Mouse (Mus musculus) urinary bladder, adult 18-20 months (tissue): ENCODE data around the gene Ccdc167.

ENCODE experiments used
- DNase-seq, 2 experiments: peaks; one replicate each; pipeline ENCODE4 v3.0.0; 2022; ENCODE audit warnings: low spot score in 2 of 2, mixed read lengths in 2 of 2

Gene Ccdc167

GRCm38 (mm10) chr17:29716732-29717445, at the start of gene Ccdc167:
Ccdc167 (minus strand) TSS chr17:29717044.
- peak; percentile 93 to 94 for DNase-seq

DNA sequence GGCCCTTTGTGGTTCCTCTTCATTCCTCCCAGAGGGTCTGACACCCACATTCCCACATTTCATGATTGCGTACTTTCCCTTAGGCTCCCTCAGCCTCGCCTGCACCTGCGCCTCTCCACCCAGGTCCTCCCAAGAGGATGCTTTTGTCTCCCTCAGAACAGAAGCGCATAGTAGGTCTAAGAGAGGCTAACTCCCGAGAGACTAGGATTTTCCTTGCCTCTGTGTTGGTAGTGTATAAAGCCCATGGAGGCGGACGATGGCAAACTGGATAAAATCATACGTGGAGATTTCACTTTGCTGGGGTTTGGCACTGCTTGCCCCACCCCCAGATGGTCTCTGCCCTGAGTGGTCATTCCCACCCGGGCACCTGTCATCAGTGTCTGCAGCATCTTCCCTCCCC, 48.5 kb upstream of the Ccdc167 start:
- DNase-seq: no peak

DNA sequence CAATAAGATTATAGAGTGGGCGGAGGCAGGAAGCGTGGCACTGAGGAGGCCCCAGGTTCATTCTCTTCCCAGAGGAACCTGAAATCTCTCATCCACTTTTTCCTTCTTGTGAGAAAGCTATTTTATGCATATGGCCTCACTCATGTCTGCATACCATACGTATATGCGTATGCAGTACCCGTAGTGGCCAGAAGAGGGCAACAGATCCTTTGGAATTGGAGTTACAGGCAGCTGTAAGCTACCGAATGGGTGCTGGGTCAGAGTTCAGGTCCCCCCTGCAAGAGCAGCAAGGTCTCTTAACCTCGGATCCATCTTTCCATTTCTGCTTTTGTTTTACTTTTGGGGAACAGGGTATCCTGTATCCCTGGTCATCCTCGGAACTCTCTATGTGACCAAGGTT, 45.7 kb upstream of the Ccdc167 start:
- DNase-seq: peak in 1 of 2 experiments; percentile 33

- DNase-seq: no peak
Observed at GRCm38 (mm10) chr17:29761938-29762337, 45.1 kb upstream of the Ccdc167 start.

GRCm38 (mm10) chr17:29760404-29761375, 43.8 kb upstream of the Ccdc167 start:
- no peak for DNase-seq

DNA sequence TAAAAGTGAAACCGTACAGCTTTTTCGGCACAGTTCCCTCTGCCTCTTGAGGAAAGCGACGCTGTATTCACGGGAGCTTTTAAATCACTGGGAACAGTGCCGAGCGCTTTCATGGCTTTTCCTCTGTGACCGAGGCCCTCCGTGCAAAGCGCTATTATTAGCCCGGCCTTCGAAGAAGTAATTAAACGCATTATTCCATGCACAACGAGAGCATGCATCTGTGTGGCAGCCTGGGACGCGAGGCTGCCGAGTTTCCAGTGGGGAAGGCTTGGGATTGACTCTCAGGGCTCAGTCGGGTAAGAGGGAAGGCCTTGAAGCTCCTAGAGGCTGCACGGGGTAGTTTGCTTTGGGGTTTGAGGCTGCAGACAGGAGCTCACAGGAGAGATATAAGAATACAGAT, 43.1 kb upstream of the Ccdc167 start:
- DNase-seq: no peak

DNA sequence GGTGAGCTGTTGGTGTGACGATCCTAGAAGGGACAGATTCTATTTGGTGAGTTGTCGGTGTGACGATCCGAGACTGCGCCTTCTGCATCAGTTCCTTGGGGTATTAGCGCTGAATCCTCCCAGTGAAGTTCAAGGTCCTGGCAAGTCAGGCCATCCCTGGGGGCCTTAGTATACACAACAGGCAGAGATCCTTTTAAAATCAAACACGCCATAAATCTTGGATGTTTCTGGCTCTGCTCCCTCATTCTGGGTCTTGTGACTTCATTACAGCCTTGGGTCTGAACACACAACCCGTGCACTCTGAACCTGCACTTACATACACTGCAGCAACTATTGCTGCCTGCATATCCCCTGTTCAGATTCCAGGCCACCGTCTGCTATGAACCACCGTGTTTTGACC, 39.5 kb upstream of the Ccdc167 start:
- no peak for DNase-seq

- no peak for DNase-seq
Observed at GRCm38 (mm10) chr17:29754510-29754909, 37.7 kb upstream of the Ccdc167 start.

DNA sequence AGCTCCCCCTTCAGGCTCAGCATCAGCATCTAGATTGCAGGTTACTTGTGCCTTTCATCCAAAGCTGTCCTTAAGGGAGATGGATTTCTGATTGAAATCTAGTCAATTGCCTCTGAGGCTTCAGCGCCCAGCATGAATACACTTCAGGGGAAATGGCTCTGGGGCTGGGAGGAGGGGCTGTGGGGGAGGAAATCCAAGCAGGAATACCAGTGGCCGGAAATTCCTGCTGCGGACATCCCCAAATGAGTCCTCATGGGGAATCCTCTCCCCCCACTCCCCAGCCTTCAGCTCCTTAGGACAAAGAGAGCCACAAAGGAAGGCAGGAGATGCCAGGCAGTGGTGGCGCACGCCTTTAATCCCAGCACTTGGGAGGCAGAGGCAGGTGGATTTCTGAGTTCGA, 30.6 kb upstream of the Ccdc167 start:
- DNase-seq: no peak

DNA sequence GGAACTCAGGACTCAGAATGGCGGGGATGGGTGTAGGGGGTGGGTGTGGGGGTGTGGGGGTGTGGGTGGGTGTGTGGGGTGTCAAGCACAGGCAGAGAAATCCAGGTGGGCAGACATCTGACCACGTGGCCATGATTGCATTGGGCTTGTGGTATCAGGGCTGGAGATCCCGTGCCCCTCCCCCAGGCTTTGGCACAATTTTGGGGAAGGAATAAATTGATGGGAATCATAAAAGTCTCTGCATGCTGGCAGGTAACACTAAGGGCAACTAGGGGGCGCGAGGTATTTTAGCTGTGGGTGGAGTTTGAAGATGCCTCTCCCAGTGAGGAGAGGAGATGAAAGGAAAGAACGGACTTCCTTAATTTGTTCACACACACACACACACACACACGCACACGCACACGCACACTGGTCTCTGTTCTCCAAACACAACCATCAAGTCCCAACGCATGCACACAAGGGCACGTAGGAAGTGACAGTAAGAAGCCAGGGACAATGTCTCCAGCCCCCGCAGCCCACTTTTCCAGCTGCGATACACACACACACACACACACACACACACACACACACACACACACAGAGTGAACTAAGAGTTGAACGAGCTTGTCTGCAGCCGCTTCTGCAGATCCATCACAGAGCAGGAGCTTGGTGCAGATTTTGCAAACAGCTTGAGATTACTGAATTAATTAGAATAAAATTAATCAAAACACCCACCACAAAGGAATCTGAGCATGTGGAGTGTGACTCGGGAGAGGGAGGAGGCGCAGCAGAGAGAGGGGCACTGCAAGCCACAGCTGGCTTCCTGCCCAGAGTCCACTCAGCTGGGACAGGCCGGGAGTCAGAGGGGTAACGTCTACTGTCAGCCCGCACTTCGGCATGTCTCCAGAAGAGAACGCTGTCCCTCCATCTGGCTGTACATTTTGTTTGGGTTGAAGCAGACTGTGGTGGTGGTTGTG, 21.3 kb upstream of the Ccdc167 start:
- no peak for DNase-seq

GRCm38 (mm10) chr17:29736448-29737014, 19.7 kb upstream of the Ccdc167 start:
- DNase-seq: no peak

- DNase-seq: no peak
Observed at GRCm38 (mm10) chr17:29732522-29732921, 15.7 kb upstream of the Ccdc167 start.

DNA sequence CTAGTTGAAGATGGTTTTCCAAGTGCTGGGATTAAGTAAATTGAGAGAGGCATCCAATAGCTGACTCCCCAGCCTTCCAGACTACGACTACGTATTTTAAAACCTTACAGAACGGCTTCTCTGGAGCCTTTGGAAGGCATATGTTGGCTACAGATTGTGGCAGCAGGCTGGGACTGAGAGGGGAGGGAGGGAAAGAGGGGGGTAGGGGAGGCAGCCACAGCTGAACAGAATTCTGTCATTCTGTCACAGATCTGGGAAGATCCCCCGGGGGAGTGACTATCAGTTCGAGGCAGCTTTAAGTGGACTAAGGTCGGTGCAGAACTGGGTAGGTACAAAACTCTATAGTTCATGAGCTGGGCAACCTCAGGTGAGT, 15.1 kb upstream of the Ccdc167 start:
- DNase-seq: no peak

GRCm38 (mm10) chr17:29731266-29731952, 14.6 kb upstream of the Ccdc167 start:
- no peak for DNase-seq

DNA sequence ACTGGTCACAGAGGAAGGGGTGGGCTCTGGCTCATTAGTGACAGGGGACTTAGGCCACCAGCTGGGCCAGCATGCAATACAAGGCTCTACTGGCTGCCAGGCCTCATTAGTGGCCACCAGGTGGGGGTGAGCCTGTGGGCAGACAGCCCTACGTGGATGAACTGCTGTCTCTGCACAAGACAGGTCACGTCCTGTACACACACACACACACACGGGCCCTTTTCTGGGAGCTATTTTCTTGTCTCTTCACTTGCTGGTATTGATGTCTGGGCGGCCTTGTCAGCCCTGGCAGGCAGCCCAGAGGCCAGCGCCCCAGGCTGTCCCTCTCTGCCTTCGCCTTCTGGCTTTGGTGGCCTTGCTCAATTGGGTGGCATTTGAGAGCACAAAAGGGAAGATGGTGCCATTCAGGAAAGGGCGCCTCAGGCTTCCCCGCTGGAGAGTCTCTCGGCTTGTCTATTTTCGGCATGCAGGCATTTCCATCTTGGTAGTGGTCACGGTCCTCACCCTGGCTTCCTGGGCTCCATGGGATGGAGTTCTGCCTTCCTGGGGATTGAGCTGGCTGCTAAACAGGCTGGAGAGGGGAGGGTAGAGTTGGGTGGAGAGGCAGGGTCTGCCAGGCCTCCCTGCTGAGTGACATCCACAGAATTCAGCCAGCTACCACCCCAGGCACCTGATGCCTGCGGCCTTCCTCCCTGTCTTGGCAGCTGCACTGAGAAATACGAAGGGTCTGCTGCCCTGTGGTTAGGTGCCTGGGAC, 13.8 kb upstream of the Ccdc167 start:
- DNase-seq: no peak

- DNase-seq: no peak
Observed at GRCm38 (mm10) chr17:29728082-29728481, 11.2 kb upstream of the Ccdc167 start.

- no peak for DNase-seq
Observed at GRCm38 (mm10) chr17:29725027-29725620, 8.3 kb upstream of the Ccdc167 start.

DNA sequence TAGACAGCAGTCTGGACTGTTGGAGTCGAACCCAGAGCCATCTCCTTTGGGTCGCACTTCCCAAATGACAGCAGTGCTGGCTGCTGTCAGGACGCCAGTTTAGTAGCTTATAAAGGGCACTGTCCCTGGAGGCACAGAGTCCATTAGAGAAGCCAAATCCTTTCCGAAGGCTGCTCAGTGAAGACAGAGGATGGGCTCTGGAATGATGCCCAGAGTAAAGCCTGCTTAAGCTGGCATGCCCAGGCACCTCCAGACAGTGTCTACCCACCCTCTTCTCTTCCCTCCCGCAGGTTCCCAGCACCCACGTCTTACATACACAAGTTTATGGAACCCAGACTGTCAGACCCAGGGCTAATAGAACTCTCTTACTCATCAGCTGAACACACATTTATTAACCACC, 7.8 kb upstream of the Ccdc167 start:
- no peak for DNase-seq

GRCm38 (mm10) chr17:29720755-29721365, 4.0 kb upstream of the Ccdc167 start:
- no peak for DNase-seq
